Mouse (Mus musculus) ES-E14 (cell line): ENCODE measurements around the gene Mb21d2.

ENCODE experiments used
- CHD2 ChIP-seq: IDR thresholded peaks from 2 replicates; pipeline ENCODE4 v1.6.1; 2014; ENCODE audit warnings: mild to moderate bottlenecking, low read depth, low read length, inconsistent platforms
- HCFC1 ChIP-seq: IDR thresholded peaks from 2 replicates; pipeline ENCODE4 v1.6.1; 2012; ENCODE audit warnings: low read length, inconsistent platforms, borderline replicate concordance; ENCODE audit not compliant: insufficient read depth
- MAFK ChIP-seq: IDR thresholded peaks from 2 replicates; pipeline ENCODE4 v1.6.1; 2014; ENCODE audit warnings: mild to moderate bottlenecking, low read depth, low read length, inconsistent platforms; ENCODE audit not compliant: insufficient read depth
- ZC3H11A ChIP-seq: IDR thresholded peaks from 2 replicates; pipeline ENCODE4 v1.6.1; 2012; ENCODE audit warnings: low read depth, mild to moderate bottlenecking, inconsistent platforms, low read length, borderline replicate concordance
- ZNF384 ChIP-seq: IDR thresholded peaks from 2 replicates; pipeline ENCODE4 v1.6.1; 2012; ENCODE audit warnings: low read depth, low read length, inconsistent platforms

DNA sequence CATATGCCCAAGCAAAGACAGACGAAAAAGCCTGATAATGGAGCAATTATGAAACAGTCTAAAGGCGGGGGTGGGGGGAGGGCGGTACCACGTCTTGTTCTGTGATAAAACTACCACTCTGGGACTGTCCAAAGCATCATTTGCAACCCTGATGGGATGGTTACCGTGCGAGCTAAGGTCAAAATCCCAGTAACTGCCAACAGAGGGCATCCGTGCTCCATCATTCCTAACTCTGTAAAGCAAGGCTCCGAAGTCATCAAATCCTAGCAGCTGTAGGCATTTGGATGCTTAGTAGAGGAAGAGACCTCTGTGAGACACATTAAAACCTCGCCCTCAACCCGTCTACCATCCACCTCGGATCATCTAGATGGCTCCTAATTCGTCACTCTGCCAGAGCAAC, 91.5 kb downstream of the Mb21d2 start:
- TF ChIP-seq CHD2: no peak
- no peak for TF ChIP-seq ZNF384
- no peak for TF ChIP-seq HCFC1
- TF ChIP-seq ZC3H11A: peak; percentile 77; the same call in 1 of the 2 replicates
- no peak for TF ChIP-seq MAFK
